Mouse (Mus musculus): ENCODE data around the gene Tpmt. TPM values are rescaled to one million over a fixed set of nuclear protein-coding genes. Genes with fewer than 3 reads are reported as not detected.
A peak's percentile ranks its signal among the peaks of the same experiment; 100 is the strongest.

The Tpmt gene
- polyA plus RNA-seq, 1 experiment from 2014 or later: 21.8 TPM

DNA sequence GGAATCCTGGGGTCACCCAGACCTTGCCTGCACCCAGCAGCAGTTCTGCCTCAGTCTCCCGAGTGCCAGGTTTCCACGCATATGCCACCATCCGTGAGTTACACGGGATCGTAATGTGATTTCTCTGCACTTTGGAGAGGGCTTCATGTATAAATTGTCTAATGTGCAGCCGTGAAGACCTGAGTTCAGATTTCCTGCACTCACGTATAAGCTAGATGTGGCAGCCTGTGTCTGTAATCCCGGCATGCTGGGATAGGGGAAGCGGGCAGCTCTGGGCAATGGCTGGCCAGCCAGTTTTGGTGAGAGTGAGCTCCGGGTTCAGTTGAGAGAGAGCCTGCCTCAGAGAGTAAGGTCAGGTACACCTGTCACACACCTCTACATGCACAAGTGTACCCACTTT lies 22.0 kb upstream of the Tpmt start:
- Histone ChIP-seq H3K36me3 (peaks cover 6% of the 10 kb centered on the region; the same call in 1 of the 2 replicates), H3K4me1 (no peaks in the 10 kb centered on the region), H3K27ac (peak overlapping the region; percentile 27; the same call in 1 of the 2 replicates), H3K9ac (no peak overlapping the region), H3K9me3 (no peaks in the 10 kb centered on the region), H3K27me3 (replicated peaks) (no peaks in the 10 kb centered on the region), H3K4me3 (replicated peaks) (no peak overlapping the region), H3K4me2 (no peak overlapping the region)
- no peak for ATAC-seq (ENCODE audit: insufficient read depth, low FRiP score, low read depth)
- WGBS: 93% methylated on average over 10 of the region's 10 CpGs

- ATAC-seq (ENCODE audit: insufficient read depth, low FRiP score, low read depth): no peak
- WGBS: 64% methylated on average over 15 of the region's 15 CpGs
- Histone ChIP-seq H3K4me3 (replicated peaks) (no peak overlapping the region), H3K4me1 (no peaks in the 10 kb centered on the region), H3K4me2 (no peak overlapping the region), H3K9ac (no peak overlapping the region), H3K36me3 (peaks cover 9% of the 10 kb centered on the region; the same call in 1 of the 2 replicates), H3K27ac (no peak overlapping the region), H3K27me3 (replicated peaks) (no peaks in the 10 kb centered on the region), H3K9me3 (no peaks in the 10 kb centered on the region)
Measured at GRCm38 (mm10) chr13:47063985-47064760, 19.6 kb upstream of the Tpmt start.

GRCm38 (mm10) chr13:47062756-47063155 lies 18.2 kb upstream of the Tpmt start:
- Histone ChIP-seq H3K4me1 (no peaks in the 10 kb centered on the region), H3K4me3 (replicated peaks) (no peak overlapping the region), H3K36me3 (peaks cover 8% of the 10 kb centered on the region; the same call in 1 of the 2 replicates), H3K27ac (no peak overlapping the region), H3K9me3 (no peaks in the 10 kb centered on the region), H3K9ac (no peak overlapping the region), H3K27me3 (replicated peaks) (no peaks in the 10 kb centered on the region), H3K4me2 (no peak overlapping the region)
- 92% methylated on average over 17 of the region's 17 CpGs for WGBS
- no peak for ATAC-seq (ENCODE audit: insufficient read depth, low FRiP score, low read depth)

GRCm38 (mm10) chr13:47056781-47057180 lies 12.2 kb upstream of the Tpmt start:
- WGBS: 89% methylated on average over 5 of the region's 5 CpGs
- Histone ChIP-seq H3K9ac (no peak overlapping the region), H3K4me2 (no peak overlapping the region), H3K9me3 (no peaks in the 10 kb centered on the region), H3K36me3 (0 out of 2 replicates have a peak, but pooled peaks cover 8% of the 10 kb centered on the region), H3K4me1 (no peaks in the 10 kb centered on the region), H3K27me3 (replicated peaks) (no peaks in the 10 kb centered on the region), H3K27ac (no peak overlapping the region), H3K4me3 (replicated peaks) (no peak overlapping the region)
- ATAC-seq (ENCODE audit: insufficient read depth, low FRiP score, low read depth): no peak

DNA sequence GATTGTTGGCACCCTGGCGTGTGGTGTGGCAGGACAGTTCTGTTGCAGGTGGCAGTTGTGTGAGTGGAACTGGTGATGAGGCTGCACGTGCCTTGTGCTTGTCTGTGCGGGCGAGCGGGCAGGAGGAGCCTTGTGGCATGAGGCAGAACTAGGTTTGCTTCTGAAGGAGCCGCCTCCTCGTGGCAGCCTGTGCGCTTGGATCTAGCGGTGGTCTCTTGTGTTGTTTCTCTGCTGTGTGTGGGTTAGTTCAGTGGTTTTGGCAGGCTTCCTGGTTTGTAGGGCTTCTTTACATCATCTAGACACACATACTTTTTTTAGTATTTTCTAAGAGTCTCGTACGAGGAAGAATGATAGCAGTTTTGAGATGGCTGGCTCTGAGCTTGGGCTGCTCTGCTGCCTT lies 11.6 kb upstream of the Tpmt start:
- no peak overlapping the region for H3K9ac ChIP-seq
- 88% methylated on average over 11 of the region's 11 CpGs for WGBS
- no peaks in the 10 kb centered on the region for H3K27me3 ChIP-seq (replicated peaks)
- H3K36me3 ChIP-seq: 0 out of 2 replicates have a peak, but pooled peaks cover 9% of the 10 kb centered on the region
- H3K4me2 ChIP-seq: no peak overlapping the region
- no peak for ATAC-seq (ENCODE audit: insufficient read depth, low FRiP score, low read depth)
- H3K4me1 ChIP-seq: no peaks in the 10 kb centered on the region
- no peak overlapping the region for H3K27ac ChIP-seq
- H3K4me3 ChIP-seq (replicated peaks): no peak overlapping the region
- no peaks in the 10 kb centered on the region for H3K9me3 ChIP-seq

DNA sequence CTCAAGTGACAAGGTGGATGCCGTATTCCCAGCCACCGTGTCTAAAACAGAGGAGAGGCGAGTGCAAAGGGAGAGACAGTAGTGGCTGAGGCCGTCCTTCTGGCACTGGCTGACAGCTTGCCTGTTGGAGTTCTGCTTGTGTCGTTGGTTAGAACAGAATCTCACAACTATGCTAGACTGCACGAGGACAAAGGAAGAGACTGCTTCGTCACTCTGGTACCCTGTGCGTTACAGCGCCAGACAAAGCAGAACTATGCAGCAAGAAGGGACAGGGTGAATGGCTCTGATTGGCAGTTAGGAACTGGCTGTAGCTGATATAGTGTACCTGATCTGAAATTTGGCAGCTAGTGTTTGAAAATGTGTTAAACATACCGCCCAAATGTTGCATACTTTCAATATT lies 9.4 kb upstream of the Tpmt start:
- H3K4me2 ChIP-seq: no peak overlapping the region
- 0 out of 2 replicates have a peak, but pooled peaks cover 10% of the 10 kb centered on the region for H3K36me3 ChIP-seq
- no peak overlapping the region for H3K27ac ChIP-seq
- no peaks in the 10 kb centered on the region for H3K9me3 ChIP-seq
- no peaks in the 10 kb centered on the region for H3K4me1 ChIP-seq
- H3K9ac ChIP-seq: no peak overlapping the region
- H3K4me3 ChIP-seq (replicated peaks): no peak overlapping the region
- H3K27me3 ChIP-seq (replicated peaks): no peaks in the 10 kb centered on the region
- ATAC-seq (ENCODE audit: insufficient read depth, low FRiP score, low read depth): no peak
- 83% methylated on average over 10 of the region's 10 CpGs for WGBS

DNA sequence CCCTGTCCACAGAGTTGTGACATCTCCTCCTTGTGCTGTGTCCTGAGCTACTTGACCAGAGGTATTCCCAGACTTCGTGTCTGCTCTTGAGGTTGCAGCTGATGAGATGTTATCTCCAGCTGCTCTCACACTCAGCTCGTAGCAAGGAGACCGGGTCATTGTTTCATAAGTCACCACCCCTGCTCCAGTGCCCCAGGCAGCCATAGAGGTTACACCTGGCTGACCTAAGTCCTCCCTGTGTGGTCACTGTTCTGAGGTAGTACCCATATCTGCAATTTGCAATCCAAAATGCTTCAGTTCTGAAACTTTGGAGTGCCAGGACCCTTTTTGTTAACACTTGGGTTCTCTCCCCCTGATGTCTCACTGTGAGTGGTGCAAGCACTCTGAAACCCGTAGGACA lies 5.5 kb upstream of the Tpmt start:
- no peak for ATAC-seq (ENCODE audit: insufficient read depth, low FRiP score, low read depth)
- Histone ChIP-seq H3K27me3 (replicated peaks) (no peaks in the 10 kb centered on the region), H3K27ac (no peak overlapping the region), H3K36me3 (0 out of 2 replicates have a peak, but pooled peaks cover 13% of the 10 kb centered on the region), H3K4me3 (replicated peaks) (no peak overlapping the region), H3K9me3 (no peaks in the 10 kb centered on the region), H3K9ac (no peak overlapping the region), H3K4me2 (no peak overlapping the region), H3K4me1 (no peaks in the 10 kb centered on the region)
- 59% methylated on average over 4 of the region's 4 CpGs for WGBS

- Histone ChIP-seq H3K36me3 (0 out of 2 replicates have a peak, but pooled peaks cover 13% of the 10 kb centered on the region), H3K9ac (no peak overlapping the region), H3K27ac (no peak overlapping the region), H3K4me2 (no peak overlapping the region), H3K4me1 (0 out of 2 replicates have a peak, but pooled peaks cover 9% of the 10 kb centered on the region), H3K9me3 (no peaks in the 10 kb centered on the region), H3K4me3 (replicated peaks) (no peak overlapping the region), H3K27me3 (replicated peaks) (no peaks in the 10 kb centered on the region)
- WGBS: 80% methylated on average over 4 of the region's 4 CpGs
- ATAC-seq (ENCODE audit: insufficient read depth, low FRiP score, low read depth): no peak
Measured at GRCm38 (mm10) chr13:47047996-47048395, 3.5 kb upstream of the Tpmt start.

DNA sequence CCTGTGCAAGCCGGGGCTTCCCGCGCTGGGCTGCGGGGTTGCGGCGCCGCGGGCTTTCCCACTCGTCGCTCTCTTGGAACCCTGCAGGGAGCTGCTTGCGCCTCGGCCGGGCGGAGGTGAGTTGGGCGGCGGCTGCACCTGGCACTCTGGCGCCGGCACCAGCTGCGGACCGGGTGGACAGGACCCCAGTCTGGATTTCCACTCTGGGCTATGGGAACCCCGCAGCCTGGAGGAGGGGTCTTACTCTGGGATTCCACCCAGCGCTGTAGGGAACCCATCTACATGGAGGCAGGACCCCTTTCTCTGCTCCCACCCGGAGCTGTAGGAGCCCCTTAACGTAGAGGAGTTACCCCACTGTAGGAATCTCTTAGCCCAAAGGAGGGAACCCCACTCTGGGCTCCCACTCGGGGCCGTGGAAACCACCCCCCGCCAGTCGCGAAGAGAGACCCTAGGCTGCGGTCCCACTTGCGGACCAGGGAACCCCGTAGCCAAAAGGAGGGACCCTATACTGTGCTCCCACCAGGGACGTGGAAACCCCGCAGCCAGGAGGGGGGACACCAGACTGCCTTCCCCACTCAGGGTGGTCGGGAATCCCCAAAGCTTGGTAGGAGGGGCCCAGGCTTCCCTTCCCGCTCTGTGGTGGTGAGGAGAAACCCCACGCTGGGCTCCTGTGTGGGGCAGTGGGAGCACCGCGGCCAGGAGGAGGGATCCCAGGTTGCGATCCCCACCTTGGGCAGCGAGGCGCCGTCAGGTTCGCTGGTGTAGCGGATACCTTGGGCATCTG lies 512 bp downstream of the Tpmt start:
- WGBS: 1% methylated on average over 45 of the region's 45 CpGs
- peak overlapping the region; percentile 79 for H3K4me3 ChIP-seq (replicated peaks)
- ATAC-seq (ENCODE audit: insufficient read depth, low FRiP score, low read depth): no peak; the same call in 1 of the 2 replicates
- H3K9ac ChIP-seq: peak overlapping the region; percentile 65
- no peaks in the 10 kb centered on the region for H3K9me3 ChIP-seq
- no peaks in the 10 kb centered on the region for H3K27me3 ChIP-seq (replicated peaks)
- 0 out of 2 replicates have a peak, but pooled peaks cover 9% of the 10 kb centered on the region for H3K4me1 ChIP-seq
- 0 out of 2 replicates have a peak, but pooled peaks cover 3% of the 10 kb centered on the region for H3K36me3 ChIP-seq
- peak overlapping the region; percentile 37; the same call in 1 of the 2 replicates for H3K27ac ChIP-seq
- peak overlapping the region; percentile 86 for H3K4me2 ChIP-seq

GRCm38 (mm10) chr13:47043030-47043680 lies 1.4 kb downstream of the Tpmt start, which contains the start of gene Kdm1b:
Gene Kdm1b, plus strand, starts transcription at chr13:47043499.
- Histone ChIP-seq H3K27ac (peak within 1 kb of the TSS; percentile 62), H3K27me3 (replicated peaks) (no peaks in the 10 kb centered on the region), H3K36me3 (no peaks in the 10 kb centered on the region), H3K4me3 (replicated peaks) (peak within 1 kb of the TSS; percentile 79), H3K9ac (peak within 1 kb of the TSS; percentile 65), H3K9me3 (no peaks in the 10 kb centered on the region), H3K4me1 (0 out of 2 replicates have a peak, but pooled peaks cover 9% of the 10 kb centered on the region), H3K4me2 (peak within 1 kb of the TSS; percentile 86)
- peak; percentile 97 for ATAC-seq (ENCODE audit: insufficient read depth, low FRiP score, low read depth)
- WGBS: under 1% methylated on average over 48 of the region's 48 CpGs

DNA sequence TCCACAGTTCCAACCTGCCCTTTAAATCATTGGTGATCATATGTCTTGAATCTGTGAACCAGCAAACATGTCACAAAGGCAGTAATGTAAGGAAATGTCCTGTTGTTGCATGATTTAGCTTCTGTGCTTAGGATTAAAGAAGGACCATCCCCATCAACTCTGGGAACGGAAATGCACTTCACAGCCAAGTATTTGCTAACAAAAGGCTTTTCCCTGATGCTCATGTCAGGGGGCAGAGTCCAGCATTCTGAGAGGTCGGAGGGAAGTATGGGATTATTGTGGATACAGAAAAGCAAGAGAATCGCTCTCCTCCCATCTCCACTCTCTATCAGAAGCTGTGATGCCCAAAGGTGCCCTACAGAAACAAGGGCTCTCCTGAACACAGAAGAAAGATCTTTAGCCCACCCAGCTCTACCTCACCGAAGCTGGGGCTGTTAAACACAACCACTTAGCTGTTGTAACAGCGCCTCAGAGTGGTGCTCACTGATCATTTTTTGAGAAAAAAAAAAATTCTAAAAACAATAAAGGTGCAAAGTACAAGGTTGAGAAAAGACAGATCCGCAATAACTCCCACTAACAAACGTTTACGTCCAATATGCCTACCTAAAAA lies 2.4 kb downstream of the Tpmt start:
- Histone ChIP-seq H3K27me3 (replicated peaks) (no peaks in the 10 kb centered on the region), H3K4me3 (replicated peaks) (peak overlapping the region; percentile 79; the same call in 1 of the 2 replicates), H3K4me2 (peak overlapping the region; percentile 86), H3K4me1 (0 out of 2 replicates have a peak, but pooled peaks cover 9% of the 10 kb centered on the region), H3K9me3 (no peaks in the 10 kb centered on the region), H3K36me3 (no peaks in the 10 kb centered on the region), H3K27ac (no peak overlapping the region), H3K9ac (no peak overlapping the region)
- ATAC-seq (ENCODE audit: insufficient read depth, low FRiP score, low read depth): no peak
- 40% methylated on average over 8 of the region's 8 CpGs for WGBS
